Mouse (Mus musculus): ENCODE data around the gene Vps4a. TPM values are rescaled to one million over a fixed set of nuclear protein-coding genes. Genes with fewer than 3 reads are reported as not detected.

Gene Vps4a
- polyA plus RNA-seq, 1 experiment from 2014 or later = 46.1 TPM

DNA sequence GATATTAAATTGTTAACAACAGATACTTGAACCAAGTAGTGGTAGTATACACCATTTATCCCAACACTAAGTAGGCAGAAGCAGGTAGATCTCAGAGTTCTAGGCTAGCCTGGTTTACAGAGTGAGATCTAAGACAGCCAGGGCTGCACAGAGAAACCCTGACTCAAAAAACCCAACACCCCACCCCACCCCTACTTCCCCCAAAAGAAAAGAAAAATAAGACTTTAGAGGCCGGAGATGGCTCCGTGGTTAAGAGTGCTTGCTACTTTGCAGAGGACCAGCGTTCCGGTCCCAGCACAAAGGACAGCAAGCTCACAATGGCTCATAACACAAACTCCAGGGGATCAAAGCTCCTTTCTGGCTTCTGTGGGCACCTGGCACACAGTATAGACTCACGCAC is 55.0 kb downstream of the Vps4a start:
- no peak for ATAC-seq (ENCODE audit: extremely low read depth, insufficient number of reproducible peaks, low FRiP score, low TSS enrichment)
- WGBS = 96% methylated on average over 5 of the region's 5 CpGs
- no peaks in the 10 kb centered on the region for H3K9me3 ChIP-seq

DNA sequence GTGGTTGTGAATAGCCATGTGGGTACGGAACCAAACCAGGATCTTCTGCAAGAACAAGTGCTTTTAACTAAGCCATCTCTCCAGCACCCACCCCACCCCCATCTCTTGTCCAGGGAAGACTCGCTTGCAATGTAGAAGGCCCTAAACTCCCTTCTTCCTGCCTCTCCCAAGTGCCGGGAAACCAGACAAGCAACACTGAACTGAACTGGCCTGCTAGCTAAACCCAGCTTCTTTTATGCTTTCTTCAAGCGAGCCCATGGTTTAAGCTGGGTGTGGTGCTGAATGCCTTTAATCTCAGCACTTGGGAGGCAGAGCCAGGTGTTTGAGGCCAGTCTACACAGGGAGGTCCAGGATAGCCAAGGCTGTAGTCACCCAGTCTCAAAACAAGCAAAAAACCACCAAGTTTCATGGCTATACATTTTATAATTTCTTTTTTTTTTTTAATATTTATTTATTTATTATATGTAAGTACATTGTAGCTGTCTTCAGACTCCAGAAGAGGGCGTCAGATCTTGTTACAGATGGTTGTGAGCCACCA is 57.6 kb downstream of the Vps4a start:
- H3K4me2 ChIP-seq = no peak overlapping the region
- H3K27ac ChIP-seq (replicated peaks) = no peak overlapping the region
- ATAC-seq (ENCODE audit: extremely low read depth, insufficient number of reproducible peaks, low FRiP score, low TSS enrichment) = no peak
- peaks cover 88% of the 10 kb centered on the region for H3K36me3 ChIP-seq
- H3K9ac ChIP-seq = no peak overlapping the region
- no peak overlapping the region for H3K4me3 ChIP-seq
- no peaks in the 10 kb centered on the region for H3K4me1 ChIP-seq
- no peaks in the 10 kb centered on the region for H3K27me3 ChIP-seq (replicated peaks)
- H3K9me3 ChIP-seq = no peaks in the 10 kb centered on the region
- WGBS = 94% methylated on average over 5 of the region's 5 CpGs

More for the DNA sequence above, 55.0 kb downstream of the Vps4a start:
- no peak overlapping the region for H3K27ac ChIP-seq (replicated peaks)
- no peaks in the 10 kb centered on the region for H3K4me1 ChIP-seq
- no peak overlapping the region for H3K4me3 ChIP-seq
- no peak overlapping the region for H3K9ac ChIP-seq
- H3K27me3 ChIP-seq (replicated peaks) = no peaks in the 10 kb centered on the region
- H3K4me2 ChIP-seq = no peak overlapping the region
- peaks cover 90% of the 10 kb centered on the region for H3K36me3 ChIP-seq

DNA sequence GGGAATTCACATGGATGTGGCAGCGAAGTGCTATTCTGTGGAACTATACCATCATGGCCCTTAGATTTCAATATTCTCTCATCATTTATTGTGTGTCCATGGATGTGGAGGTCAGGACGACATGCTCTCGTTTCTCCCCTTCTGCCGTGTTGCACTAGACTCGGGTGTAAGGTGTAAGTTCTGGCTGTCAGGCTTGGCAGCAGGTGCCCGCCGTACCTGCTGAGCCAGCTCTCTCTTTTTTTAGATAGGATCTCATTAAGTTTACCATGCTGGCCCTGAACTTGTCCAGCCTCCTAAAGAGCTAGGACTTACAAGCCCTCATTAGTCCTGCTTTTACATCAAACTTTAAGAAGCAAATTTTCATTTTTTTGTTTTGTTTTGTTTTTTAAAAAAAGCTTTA is 59.5 kb downstream of the Vps4a start:
- H3K27me3 ChIP-seq (replicated peaks) = no peaks in the 10 kb centered on the region
- no peak overlapping the region for H3K4me3 ChIP-seq
- no peak overlapping the region for H3K27ac ChIP-seq (replicated peaks)
- WGBS = 95% methylated on average over 7 of the region's 7 CpGs
- H3K9ac ChIP-seq = no peak overlapping the region
- no peaks in the 10 kb centered on the region for H3K9me3 ChIP-seq
- peaks cover 83% of the 10 kb centered on the region for H3K36me3 ChIP-seq
- H3K4me2 ChIP-seq = no peak overlapping the region
- ATAC-seq (ENCODE audit: extremely low read depth, insufficient number of reproducible peaks, low FRiP score, low TSS enrichment) = no peak
- peaks cover 19% of the 10 kb centered on the region for H3K4me1 ChIP-seq

Other genes with a start within 250 kb of the Vps4a start
- gene Has3, start 161.0 kb upstream of the Vps4a start, polyA plus RNA-seq (2015; fragmentation: Nextera tagmentation; extraction: Ambion mirVana) = 0.04 and 0.18 TPM in 2 replicates
- 43.6 and 47.1 TPM in 2 replicates for gene Utp4, start 137.6 kb upstream of the Vps4a start, polyA plus RNA-seq (2015; fragmentation: Nextera tagmentation; extraction: Ambion mirVana)
- 10.3 and 11.4 TPM in 2 replicates for gene Sntb2, start 95.5 kb upstream of the Vps4a start, polyA plus RNA-seq (2015; fragmentation: Nextera tagmentation; extraction: Ambion mirVana)
- 41.2 and 46.7 TPM in 2 replicates for gene Pdf, start 17.4 kb downstream of the Vps4a start, polyA plus RNA-seq (2015; fragmentation: Nextera tagmentation; extraction: Ambion mirVana)
- 24.8 and 25.9 TPM in 2 replicates for gene Cog8, start 25.5 kb downstream of the Vps4a start, polyA plus RNA-seq (2015; fragmentation: Nextera tagmentation; extraction: Ambion mirVana)
- gene Nip7, start 25.7 kb downstream of the Vps4a start, polyA plus RNA-seq (2015; fragmentation: Nextera tagmentation; extraction: Ambion mirVana) = 51.7 and 59.1 TPM in 2 replicates
- 0.41 TPM in 1 of 2 replicates, not detected in the other for gene Tmed6, start 34.4 kb downstream of the Vps4a start, polyA plus RNA-seq (2015; fragmentation: Nextera tagmentation; extraction: Ambion mirVana)
- 9.9 and 10.7 TPM in 2 replicates for gene Terf2, start 65.3 kb downstream of the Vps4a start, polyA plus RNA-seq (2015; fragmentation: Nextera tagmentation; extraction: Ambion mirVana)
- 58.9 and 60.2 TPM in 2 replicates for gene Cyb5b, start 119.4 kb downstream of the Vps4a start, polyA plus RNA-seq (2015; fragmentation: Nextera tagmentation; extraction: Ambion mirVana)

All from heart, embryonic 13.5 days (tissue).